Mouse (Mus musculus): Measurements from ENCODE around the gene Ddx11.
A peak's percentile ranks its signal among the peaks of the same experiment; 100 is the strongest.

Gene Ddx11

DNA sequence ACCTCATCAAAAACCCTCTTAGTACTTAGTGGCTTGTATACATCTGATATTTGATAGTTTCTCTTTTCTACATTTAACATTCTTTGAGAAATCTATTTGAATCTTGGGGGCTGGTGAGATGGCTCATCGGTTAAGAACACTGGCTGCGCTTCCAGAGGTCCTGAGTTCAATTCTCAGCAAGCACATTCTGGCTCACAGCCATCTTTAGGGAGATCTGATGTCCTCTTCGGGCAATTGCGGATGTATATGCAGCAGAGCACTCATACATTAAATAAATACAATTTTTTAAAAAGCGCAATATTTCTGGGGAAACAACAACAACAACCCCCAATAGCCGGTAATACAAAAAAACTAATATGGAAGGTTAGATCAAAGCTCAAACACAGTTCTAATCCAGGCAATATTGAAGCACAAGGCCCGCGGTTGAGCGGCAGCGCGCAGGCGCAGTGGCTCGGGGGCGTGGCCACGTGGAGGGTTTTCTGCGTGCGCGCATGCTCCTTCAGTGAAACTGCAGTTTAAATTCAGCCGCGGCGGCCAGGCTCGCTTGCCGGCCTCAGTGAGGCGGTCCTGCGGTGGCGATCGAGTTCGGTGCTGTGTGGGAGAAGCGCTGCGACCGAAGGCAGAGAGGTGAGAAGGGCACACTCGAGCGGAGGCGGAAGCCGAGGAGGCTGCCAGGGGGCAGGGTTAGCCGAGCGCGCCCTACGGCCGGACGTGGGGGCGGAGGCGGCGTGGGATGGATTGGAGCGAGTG lies at the start of gene Ddx11:
Ddx11 (plus strand) TSS at position 455 of the 750 bp plus-strand sequence.
- DNase-seq (ENCODE audit: low spot score in 2 of 2) = peak; percentile 91 to 92

DNA sequence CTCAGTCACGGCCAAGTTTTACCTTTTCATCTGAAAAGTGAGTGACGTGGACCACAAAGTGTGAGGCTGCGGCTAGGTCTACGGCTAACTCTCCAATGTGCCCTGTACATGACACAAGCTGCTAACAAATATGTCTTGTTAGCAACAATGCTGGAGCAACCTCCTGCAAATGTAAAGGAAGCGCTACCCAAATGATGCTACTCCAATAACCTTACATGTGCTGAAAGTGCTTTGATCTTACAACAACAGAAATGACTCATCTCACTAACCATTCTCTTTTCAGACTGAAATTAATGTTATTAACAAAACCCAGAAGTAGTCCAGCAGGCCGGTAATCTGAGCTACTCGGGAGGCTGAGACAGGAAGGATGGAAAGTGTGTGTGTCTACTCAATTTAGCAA lies 49.3 kb upstream of the Ddx11 start:
- no peak for DNase-seq (ENCODE audit: low spot score in 2 of 2)

DNA sequence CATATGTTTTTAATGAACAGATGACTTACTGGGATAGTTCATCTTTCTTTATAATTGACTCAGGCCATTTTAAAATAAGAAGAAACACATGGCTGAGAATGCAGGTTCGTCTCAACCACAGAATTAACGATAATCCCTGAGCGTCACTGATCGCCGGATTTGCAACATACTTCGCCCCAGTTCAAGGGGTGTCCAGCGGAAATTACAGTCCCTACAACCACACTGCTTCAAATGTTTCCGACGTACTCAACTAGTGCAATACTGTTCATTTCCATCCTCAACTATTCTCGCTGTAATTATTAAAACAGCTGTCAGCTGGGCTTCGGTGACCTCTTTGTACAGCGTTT lies 47.5 kb upstream of the Ddx11 start:
- DNase-seq (ENCODE audit: low spot score in 2 of 2) = peak in 1 of 2 experiments; percentile 9

DNA sequence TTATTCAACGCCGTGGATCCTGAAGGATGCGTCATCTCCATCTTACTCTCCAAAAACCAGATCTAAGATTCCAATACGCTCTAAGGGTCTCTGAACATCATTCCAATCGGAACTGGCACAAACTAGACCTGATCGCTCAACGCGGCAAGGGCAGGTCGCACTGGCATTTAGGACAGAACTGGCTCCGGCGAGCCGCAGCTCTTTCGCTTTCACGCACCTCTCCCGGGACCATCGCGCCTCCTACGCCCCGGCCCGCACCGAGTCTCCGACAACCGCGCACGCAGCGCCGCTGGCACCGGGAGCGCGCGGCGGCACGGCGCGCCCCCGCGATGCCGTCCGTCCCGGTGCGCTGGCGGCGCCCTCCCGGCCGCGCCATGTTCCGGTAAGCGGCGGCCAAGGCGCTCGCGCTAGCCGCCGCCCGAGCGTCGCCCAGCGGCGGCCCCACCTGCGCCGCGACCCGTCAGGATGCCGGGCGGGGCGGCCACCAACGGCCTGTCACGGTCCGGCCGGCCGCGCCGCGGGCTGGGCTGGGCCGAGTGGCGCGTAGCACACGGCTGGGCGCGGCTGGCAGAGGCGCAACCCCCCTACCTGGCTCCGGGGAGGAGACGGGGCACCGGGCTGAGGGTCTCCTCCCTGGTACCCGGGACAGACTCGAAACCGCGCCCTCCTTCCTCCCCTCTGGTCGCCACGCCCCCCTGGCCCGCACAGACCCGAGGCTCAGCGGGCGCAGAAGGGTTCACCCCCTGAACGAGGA lies 47.0 kb upstream of the Ddx11 start:
- DNase-seq (ENCODE audit: low spot score in 2 of 2) = peak; percentile 47 to 50

DNA sequence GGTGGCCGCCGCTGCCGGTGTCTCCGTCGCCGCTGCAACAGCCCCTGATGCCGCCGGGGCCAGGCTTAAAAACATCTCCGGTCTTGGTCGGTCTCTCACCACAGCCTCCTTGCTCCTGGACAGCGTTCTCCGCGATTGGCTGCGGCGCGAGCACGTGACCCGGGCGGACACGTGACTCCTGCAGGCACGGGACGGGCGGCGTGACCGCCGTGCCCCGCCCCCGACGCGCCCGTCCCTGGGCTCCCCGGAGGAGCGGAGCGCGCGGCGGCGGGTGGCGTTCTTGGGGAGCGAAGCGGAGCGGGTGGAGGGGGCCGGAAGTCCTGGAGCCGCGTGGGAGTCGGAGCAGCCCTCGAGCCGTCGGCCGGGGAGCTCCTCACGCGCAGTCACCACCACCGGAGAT lies 46.4 kb upstream of the Ddx11 start, which contains the start of gene Ankrd12:
Ankrd12 (minus strand) TSS at position 156 of the 400 bp plus-strand sequence.
- peak; percentile 95 to 96 for DNase-seq (ENCODE audit: low spot score in 2 of 2)

DNA sequence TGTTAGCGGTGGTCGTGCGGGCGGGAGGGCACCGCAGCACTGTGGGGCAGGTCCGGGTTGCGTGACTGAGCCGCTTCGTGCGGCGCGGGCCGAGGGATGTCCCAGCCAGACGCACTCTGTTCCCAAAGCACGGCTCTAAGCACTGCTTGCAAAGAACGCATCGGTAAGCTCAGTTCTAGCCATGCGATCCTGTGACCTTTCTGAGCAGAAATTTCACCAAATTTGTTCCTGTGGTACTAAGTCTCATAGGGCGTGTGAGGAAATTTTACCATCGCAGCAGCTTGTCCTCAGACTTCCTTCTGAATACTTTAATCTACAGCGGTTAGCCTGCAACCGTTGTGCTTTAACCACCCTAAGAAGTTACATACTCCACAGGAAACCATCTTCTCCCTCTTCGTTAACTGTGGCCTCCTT lies 45.9 kb upstream of the Ddx11 start:
- DNase-seq (ENCODE audit: low spot score in 2 of 2) = peak in 1 of 2 experiments; percentile 53

DNA sequence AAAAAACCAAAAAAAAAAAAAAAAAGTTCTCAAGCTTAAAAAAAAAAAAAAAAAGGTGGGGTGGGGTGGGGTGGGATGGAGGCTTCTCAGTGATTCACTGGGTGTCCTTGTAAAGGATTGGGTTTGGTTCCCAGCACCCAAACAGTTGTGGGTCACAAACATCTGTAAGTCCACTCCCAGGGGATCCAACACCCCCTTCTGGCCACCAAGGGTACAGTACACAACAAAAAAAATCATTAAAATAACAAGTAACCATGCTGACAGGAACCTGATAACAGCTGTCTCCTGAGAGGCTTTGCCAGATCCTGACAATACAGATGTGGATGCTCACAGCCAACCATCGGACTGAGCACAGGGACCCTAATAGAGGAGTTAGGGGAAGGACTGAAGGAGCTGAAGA lies 38.8 kb upstream of the Ddx11 start:
- no peak for DNase-seq (ENCODE audit: low spot score in 2 of 2)

DNA sequence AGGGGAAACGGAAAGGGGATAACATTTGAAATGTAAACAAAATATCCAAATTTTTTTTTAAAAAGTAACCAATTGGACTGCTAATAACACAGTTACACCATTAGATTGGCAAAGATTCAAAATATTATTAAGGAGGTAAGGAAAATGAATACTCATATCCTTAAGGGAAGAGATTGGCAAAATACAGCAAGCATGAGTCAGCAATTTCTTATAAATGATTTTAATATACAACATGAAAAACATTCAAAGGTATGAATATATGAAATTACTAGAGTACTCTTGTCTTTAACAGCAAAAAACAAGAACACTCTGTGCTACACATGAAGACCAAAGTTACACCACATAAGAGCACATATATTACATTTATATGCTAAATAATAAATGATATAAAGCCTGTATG lies 38.3 kb upstream of the Ddx11 start:
- DNase-seq (ENCODE audit: low spot score in 2 of 2) = no peak

DNA sequence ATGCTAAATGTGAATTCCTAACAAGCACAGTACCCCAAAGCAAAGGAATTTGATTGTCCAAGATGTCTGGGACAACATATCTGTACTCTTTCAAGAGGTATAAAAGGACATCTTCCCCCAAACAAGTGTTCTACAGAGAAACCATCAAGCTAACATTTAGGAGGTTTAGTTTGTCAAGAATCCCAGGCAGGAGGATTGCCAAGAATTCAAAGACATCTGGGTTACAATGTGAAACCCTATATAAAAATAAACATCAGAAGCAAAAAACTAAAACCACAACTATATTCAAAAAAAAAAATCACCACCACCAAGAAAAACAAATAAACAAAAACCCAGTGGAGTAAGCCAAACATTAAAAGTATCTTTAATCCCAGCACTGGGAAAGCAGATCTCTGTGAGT lies 33.1 kb upstream of the Ddx11 start:
- no peak for DNase-seq (ENCODE audit: low spot score in 2 of 2)

DNA sequence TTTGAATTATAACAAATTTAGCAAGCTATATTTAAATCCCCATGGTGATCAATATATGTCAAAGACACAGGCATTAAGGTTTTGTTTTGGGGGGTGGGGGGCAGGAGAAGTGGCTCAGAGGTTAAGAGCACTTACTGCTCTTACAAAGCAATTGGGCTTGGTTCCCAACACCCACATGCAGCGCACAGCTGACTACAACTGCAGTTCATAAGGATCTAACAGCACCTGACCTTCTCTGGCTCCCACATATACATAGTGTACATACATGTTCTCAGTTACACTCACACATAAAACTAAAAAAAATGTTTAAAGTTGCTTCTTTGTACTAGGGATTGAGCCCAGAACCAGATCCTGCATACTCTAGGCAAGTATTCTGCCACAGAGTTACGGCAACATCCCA lies 31.9 kb upstream of the Ddx11 start:
- DNase-seq (ENCODE audit: low spot score in 2 of 2) = no peak

DNA sequence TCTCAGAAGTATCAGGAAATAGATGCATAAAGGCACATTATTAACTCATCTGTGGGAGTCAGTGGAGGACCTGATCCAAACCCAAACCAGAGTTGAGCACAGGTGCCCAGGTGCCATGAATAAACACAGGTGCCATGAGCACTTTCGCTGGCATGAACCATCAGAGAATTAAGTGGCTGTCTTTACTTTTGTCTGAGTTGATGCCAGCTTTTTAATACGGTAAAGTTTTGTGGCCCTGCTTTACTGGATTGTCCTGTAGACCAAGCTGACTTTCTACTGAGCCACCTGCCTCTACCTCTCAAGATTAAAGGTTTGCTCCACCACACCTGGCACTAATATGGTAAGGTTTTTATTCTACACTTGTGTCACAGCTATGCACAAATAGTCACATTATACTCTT lies 31.3 kb upstream of the Ddx11 start:
- no peak for DNase-seq (ENCODE audit: low spot score in 2 of 2)

DNA sequence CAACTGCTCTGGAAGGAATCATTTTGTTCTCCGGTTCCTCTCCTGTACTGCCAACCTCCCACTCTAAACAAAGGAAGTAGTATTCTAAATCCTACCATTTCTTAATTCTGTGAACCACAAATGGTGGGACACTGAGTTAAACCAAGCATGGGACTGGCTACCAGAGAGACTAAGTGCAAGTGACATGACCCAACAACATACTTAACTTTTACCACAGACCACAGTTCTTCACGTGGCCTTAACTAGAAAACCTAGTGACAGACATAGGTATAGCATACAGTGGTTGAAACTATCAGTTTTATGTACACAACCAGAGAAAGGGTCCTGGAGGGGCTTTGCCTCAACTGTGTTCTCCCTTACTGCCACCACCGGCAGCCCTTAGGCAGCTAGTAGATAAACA lies 30.7 kb upstream of the Ddx11 start:
- DNase-seq (ENCODE audit: low spot score in 2 of 2) = no peak

DNA sequence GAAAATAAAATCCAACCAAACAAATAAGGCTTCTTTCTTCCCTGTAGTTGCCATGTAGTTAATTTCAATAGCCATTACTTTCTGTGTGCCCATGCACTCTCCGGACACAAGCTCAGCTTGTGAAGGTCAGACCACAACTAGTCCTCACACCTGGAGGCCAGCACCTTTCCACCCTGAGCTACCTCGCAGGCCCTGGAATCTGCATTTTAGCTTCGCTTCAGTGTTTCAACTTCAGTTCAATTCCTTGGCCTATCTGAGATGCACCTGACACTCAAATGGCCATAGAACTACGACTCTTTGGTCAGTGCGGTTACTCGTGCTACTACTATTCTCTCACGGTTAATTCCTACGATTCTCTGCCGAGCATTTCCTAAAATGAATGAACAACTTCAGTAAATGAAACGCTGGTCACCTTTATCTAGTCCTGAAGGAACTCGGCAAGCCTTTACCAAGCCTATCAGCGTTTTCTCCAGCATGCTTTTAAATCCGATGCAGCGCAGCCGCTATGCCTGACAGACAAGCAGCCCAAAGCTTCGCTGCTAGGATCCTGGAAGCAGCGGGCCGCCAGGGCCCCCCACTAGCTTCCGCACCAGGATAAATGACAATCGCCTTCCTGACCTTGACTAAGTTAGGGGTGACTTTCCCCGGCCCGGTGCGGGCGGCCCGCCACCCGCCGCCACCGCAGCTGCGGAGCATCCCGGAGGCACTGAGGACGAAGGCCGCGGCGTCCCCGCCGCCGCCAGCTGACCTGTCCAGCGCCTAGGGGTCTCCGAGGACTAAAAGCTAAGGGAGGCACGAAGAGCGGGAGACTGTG lies 22.5 kb upstream of the Ddx11 start:
- DNase-seq (ENCODE audit: low spot score in 2 of 2) = no peak

DNA sequence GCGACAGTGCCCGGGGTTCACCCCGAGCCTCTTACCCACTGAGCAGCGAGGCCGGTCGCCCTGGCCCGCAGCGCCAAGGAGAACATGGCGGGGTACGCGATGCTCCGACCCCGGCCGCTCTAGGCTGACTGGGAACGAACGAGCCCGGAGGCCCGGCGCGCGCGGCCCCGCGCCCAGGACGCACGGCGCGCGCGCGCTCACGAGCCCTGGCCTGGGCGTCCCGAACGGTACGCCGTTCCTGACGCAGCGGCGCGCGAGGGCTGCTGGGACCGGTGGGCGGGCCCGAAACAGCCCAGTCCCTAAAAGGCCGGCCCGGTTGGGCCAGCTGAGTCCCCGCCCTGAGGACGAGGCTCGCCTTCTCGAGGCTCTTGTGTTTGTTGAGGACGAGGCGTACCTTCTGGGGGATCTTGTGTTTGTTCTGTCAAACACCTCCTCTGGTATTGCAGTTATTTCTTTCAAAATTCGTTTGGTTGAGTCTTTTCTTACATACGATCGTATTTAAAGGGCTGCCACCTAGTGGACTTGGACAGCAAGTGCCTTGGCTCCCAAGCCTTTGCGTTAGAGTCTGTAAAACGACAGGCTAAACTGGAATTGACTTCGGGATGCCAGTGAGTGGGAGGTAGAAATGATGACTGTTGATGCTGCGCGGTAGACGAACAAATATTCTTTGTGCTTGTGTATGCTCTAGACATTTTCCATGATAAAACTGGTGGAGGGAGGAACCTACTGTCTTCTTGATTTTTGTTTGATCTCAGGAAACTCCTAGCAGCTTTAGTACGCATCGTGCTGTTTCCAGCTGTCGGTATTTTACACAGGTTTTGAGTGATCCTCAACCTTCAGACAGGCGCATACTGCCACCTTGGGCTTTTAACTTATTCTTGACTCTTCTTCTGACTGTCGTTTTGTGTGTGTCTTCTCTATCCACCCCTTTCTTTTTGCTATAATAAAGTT lies 21.7 kb upstream of the Ddx11 start, which contains the start of gene Ndufv2:
Ndufv2 (minus strand) TSS at position 180 of the 951 bp plus-strand sequence.
- DNase-seq (ENCODE audit: low spot score in 2 of 2) = peak; percentile 91

DNA sequence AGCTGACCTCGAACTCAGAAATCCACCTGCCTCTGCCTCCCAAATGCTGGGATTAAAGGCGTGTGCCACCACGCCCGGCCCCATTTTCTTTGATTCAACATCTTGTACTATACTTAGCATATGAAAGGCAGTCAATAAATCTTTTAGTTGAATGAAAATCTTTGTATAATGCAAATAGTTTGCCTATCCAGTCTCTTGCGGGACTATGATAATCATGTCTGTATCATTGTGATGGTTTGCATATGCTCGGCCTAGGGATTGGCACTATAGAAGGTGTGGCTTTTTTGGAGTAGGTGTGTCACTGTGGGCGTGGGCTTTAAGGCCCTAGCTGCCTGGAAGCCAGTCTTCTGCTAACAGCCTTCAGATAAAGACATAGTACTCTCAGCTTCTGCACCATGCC lies 19.2 kb upstream of the Ddx11 start:
- no peak for DNase-seq (ENCODE audit: low spot score in 2 of 2)

DNA sequence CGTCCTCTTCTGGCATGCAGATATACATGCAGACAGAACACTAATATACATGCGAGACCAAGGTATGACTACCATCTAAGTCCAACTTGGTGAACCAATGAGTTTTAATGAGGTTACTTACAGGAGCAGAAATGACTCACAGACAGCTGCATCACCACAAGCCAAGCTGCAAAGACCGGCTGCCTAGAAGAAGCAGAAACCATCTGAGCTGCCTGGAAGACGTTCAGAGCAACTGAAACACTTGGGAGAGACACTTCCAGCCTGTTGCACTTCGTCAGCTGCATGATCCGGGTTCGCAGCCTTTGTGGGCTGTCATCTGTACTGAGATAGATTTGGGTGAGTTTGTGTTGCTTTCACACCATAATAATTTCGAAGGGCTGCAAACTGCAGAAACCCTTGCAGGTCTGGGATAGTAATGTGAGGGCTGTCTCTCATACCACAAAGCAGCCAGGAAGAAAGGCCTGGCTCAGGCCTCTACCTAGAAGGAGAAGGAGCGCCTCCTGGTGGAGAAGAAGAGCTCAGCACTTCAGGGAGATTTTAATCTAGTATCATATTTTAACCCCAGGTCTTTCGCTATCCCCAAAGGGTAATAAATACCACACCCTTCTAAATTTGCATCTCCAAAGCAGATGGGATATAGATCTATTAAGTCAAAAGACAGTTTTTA lies 16.6 kb upstream of the Ddx11 start:
- DNase-seq (ENCODE audit: low spot score in 2 of 2) = peak; percentile 35 to 60

DNA sequence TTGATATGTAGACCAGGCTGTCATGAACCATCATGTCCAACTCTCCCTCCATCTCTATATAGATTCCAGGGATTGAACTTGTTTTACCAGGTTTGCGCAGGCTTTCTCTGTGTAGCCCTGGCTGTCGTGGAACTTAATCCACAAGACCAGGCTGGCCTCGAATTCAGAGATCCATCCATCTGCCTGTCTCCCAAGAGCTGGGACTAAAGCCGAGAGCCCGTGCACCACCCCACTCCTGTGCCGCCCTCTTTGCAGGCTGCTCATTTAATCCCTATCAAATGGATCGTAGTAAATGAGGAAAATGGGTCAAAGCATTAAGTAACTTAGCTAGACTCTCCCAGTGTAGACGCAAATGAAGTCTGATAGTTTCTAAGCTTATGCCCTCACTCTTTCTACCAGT lies 15.9 kb upstream of the Ddx11 start:
- DNase-seq (ENCODE audit: low spot score in 2 of 2) = no peak

DNA sequence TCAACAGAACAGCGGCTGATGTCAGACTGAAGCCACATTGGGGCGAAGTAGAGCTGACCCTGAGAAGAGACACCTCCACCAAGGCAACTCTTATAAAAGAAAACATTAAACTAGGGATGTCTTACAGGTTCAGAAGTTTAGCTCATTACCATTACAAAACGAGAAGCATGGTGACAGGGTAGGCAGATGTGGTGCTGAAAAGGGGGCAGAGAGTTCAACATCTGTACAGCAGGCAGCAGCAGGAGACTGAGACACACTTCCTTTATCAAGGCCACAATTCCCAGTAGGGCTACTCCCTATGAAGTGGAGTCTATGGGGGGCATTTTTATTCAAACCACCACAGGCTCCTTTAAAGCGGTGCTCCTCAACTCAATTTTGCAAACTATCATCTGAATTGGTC lies 15.1 kb upstream of the Ddx11 start:
- no peak for DNase-seq (ENCODE audit: low spot score in 2 of 2)

DNA sequence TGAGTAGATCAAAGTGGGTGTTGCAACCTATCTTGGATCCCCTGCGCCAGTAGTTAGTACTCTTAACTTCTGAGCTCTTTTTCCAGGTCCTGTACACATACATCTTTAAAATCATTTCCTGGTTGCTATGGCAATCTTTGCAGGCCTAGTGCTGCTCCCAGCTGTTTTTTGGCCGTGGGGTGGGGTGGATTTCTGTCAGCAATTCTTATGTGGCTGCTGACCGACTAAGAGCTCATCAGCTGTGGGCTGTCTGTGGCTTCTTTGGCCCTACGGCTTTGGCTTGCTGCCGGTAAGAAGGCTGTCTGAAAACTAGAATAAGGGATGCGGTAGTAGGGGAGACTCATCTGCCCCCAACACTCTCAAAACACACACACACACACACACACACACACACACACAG lies 12.6 kb upstream of the Ddx11 start:
- DNase-seq (ENCODE audit: low spot score in 2 of 2) = peak in 1 of 2 experiments; percentile 23

DNA sequence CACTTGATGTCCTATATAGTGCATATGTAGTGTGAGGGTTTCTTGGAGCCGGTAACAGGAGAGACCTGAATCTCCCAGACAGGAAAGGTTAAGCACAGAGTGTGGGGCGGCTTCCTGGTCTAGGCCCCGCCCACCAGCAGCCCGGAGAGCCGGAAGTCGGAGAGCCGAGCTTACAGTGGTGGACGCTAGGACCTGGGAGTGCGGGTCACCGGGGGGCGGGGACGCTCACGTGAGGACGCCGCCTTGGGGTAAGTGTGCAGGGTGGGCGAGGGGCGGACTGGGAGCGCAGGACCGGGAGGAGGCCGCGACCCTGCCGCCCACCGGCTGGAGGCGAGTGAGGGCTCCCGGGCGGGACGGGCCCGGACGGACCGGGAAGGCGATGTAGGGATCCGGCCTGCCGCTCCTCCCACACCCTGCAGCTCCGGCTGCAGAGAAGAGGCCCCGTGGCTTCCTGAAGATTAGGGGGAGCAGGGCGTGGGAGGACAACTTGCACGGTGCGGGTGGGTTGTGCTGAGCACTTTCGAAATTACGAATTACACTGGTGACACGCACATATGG lies 11.8 kb upstream of the Ddx11 start, which contains the start of gene Washc1:
Washc1 (plus strand) TSS at position 144 of the 558 bp plus-strand sequence.
- peak; percentile 80 to 88 for DNase-seq (ENCODE audit: low spot score in 2 of 2)

Data from frontal cortex, postnatal 36 days (tissue).